Mouse (Mus musculus) lung, adult 2 months (tissue): Measurements from ENCODE around the gene Col6a5.

Source experiments
- CTCF ChIP-seq: fragments of 200-500 bp; IDR thresholded peaks from 2 replicates; pipeline ENCODE4 v1.5.1; 2011; ENCODE audit warnings: mild to moderate bottlenecking, low read length, control low read depth; ENCODE audit not compliant: insufficient read depth
- POLR2A ChIP-seq: fragments of 200-500 bp; IDR thresholded peaks from 2 replicates; pipeline ENCODE4 v1.6.1; 2011; ENCODE audit warnings: low read depth, mild to moderate bottlenecking, control low read depth, low read length, borderline replicate concordance; ENCODE audit errors: extremely low read depth

GRCm38 (mm10) chr9:105831291-105831690 is 129.2 kb downstream of the Col6a5 start:
- TF ChIP-seq CTCF = no peak
- no peak for TF ChIP-seq POLR2A
